Mouse (Mus musculus) testis, postnatal 10 days (tissue): ENCODE results near the gene Tgoln1.
A peak's percentile ranks its signal among the peaks of the same experiment; 100 is the strongest.

Source experiments
- DNase-seq: peaks from one replicate; pipeline ENCODE4 v3.0.0; 2021; ENCODE audit warnings: low spot score

Tgoln1 gene

DNA sequence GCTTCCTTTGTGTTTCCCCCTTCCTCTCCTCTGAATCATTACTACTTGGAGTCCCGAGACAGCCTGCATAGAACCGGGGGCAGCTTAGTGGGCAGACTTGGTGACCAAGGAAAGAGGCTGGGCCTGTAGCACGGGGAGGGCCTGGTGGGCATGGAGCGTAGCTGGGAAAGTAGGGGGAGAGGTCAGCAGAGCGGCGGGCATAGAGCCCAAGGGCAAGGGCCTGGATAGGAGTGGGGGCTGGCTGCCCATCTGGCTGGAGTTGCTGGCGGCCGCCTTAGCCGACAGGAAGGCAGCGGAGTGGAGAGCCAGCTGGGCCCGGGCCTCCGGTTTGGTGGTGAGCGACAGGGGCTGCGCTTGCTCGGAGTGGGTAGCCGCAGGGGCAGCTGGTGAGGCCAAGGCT is 10.5 kb upstream of the Tgoln1 start:
- peak; percentile 69 for DNase-seq

DNA sequence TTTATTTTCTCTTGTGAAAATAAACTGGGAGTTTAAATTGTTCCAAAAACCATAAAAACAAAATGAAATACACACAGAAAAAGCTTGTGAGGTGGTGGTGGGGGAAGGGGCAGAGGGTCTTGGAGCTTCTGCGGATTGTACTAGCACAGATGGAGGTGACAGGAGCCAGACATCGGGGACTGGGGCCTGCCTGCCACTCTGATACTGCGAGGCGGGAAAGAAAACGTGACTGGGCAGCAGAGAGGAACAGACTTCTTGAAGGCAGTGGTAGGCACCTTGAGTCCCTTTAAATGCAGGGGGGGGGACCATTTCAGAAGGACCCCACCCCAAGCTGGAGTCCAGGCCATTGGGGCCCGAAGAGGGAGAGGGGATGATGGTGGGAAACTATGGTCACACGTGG is 9.6 kb upstream of the Tgoln1 start:
- DNase-seq: no peak

DNA sequence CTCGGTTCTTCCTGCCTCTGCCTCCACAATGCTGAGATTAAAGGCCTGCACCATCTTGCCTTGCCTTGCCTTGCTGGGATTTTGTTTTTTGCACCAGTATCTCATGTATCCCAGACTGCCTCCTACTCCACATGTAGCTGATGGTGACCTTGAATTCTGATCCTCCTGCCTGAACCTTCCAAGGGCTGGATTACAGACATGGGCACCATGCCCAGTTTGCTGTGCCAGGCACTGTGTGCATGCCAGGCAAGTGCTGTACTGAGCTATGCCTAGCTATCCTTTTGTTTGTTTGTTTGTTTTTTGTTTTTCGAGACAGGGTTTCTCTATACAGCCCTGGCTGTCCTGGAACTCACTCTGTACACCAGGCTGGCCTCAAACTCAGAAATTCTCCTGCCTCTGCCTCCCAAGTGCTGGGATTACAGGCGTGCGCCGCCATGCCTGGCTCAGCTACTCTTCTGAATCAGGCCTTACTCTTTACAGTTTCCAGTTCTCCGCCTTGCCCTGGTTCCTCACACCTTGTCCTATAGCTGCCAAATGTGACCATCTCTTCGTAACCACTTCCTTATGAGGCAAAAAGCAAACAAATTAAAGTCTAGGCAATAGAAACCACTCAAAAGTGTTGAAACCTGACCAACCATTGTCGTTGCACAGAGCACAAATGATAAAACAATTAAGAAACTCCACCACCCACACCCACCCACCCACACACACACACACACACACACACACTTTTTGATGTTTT is 7.0 kb upstream of the Tgoln1 start:
- no peak for DNase-seq

DNA sequence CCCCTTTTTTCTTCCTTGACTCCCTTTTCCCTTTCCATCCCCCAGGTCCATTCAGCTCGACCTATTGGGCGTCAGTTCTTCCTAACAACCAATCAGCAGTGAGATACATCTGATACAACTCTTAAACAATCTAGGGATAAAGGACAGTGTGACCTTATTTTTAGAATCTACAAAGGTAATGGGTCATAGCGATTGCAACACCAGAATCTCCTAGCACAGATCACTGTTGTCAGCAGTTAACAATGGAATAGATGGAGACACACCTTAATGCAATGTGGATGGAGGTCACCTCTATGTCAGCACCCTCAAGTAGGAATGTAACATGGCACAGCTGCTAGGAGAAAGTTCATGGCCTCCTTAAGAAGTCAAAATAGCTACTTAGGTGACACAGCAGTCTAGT is 6.1 kb upstream of the Tgoln1 start:
- DNase-seq: no peak

DNA sequence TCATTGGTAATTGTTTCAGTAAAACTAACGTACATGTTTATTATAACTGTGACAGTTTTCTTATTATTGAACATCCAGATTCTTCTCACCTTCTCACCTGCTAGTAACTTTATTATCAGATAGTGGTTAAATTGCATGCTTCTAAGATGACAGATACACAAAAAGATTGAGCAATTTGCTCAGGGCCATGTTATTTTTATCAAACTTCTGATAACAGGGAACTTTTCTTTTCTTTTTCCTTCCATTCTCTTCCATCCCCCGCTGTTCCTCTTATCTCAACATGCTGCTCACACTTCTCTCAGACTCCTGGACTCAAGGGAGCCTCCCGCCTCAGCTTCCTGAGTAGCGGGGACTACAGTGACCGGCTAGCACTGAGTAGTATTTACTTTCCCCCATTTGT is 4.1 kb upstream of the Tgoln1 start:
- no peak for DNase-seq

DNA sequence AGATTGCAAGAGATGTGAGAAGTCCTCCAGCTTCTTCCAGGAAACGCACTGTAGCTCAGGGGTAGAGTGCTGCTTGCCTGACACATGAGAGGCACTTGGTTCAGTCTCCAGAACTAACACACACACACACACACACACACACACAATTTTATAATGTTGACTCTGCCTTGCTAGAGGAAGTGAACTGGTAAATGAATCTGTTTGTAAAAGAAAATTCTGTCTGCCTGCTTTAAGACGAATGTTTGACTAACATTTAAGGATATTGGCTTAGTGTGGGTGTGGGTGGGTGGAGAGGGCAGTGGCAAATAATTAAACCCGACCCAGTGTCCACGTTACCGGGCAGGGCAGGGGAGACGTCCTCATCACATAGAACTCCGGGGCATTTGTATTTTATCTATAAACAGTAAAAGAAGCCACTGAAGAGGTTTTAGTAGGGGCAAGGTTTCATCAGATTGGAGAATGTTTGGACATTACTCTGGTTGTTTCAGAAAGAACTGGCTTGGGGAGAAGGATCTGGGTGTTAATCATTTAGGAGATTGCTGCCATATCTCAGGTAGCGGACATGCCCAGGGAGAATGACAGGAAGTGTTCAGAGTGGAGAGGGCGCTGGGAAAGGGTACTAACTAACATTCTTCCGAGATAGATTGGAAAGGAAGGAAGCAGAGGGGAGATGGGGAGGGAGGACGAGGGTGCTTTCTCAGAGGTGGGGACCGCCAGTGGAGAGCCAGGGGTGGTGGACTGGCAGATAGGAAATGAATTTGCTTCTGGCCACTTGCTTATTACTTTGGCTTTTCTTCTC is 3.1 kb upstream of the Tgoln1 start:
- DNase-seq: no peak

DNA sequence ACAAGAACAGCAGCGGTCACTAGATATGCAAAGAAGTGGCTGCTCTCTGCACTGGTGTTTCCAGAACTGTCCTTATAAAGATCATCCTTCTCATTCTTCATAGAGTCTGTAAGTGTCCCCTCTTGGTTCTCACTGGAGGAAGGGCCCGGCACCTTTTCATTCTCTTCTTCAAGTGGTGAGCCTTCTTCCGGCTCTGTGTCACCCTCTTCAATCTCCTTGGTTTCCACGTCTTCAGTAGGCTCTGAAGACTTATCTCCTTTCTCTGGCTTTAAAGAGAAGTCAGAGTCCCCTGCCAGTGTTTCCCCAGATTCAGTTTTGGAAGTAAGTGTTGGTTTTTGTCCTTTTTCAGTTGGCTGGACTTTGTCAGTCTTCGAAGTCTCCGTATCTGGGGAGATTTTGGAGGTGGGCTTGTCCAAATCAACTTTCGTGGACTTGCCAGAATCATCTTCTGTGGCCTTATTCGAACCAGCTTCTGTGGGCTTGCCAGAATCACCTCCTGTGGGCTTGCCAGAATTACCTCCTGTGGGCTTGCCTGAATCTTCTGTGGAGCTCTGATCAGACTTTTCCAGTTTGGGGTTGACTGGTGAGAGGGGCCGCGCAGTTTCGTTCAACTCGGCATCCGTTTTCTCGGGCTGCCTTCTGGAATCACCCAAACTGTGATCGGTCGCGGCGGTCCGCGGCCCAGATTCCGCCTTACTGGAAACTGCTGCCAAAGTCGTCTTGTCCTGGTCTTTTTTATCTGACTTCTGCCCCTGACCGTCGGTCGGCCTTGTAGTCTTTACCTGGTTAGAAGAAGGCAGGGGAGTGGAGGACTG is 1.0 kb downstream of the Tgoln1 start:
- no peak for DNase-seq

DNA sequence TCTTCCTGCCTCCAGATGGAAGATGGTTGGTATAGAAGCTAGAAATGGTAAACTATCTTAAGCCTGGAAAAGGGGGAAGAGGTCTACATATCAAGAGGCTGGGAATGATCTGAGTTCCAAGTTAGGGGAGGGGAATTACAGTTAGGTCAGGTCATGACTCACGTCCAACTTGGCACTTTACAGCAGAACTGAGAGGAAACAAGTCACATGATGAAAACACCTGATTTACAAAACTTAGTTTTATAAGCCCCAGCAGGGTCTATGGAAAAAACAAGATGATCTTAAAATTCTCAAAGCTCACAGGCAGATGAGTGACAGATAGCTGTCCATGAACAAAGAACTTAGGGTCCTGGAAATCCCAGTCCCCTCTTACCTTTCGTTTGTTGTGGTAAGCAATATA is 1.6 kb downstream of the Tgoln1 start:
- no peak for DNase-seq

DNA sequence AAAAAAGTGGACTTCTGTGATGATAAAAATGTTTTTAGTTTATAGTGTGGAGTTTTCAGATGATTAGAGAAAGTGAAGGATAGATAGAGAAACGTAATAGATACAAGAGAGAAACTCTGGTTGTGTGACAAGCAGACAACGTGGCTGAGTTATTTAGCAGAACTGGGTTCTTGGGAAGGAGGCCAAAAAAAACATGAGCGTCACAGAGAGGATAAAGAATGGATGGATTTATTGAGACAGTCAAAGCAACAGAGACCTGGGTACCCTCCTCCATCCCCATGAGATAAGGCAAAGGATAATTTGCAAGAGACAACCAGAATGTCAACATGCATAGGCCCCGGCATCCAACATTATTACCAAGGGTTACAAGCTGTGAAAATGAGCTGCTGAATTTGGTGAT is 6.5 kb downstream of the Tgoln1 start:
- DNase-seq: no peak

DNA sequence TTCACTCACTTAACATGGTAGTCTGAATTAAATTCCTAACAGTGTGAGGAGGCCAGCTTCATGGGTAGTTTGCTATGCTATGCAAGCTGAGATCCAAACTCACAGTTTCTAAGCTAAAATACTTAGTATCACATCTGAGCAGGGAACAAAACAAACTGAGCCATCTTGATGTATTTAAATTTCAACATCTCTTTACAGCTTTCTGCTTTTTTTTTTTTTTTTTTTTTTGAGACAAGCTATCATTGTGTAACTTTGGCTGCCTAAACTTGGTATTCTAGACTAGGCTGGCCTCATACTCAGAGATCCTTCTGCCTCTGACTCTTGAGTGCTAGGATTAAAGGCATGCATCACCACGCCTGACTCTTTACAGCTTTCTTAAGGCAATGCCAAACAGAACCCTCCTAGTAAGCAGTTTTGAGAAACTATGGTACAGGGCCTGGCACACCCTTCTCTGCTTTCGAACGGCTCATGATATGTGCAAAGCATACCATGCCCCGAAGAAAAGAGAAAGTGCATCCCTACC is 8.1 kb downstream of the Tgoln1 start:
- no peak for DNase-seq

DNA sequence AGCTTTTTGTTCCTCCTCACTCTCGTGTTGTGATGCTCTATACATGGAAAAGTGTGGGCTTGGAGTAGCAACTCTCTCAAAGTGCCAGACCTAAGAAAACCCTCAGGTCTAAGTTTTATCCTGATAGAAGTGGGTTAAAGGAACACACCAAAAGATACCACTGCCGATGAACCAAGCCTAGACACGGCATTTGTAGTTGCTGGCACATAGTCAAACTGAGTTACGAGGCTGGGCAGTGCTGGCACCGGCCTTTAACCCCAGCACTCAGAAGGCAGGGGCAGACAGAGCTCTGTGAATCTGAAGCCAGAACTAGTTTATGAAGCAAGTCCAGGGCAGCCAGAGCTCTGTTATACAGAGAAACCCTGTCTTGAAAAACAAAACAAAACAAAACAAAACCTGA is 9.1 kb downstream of the Tgoln1 start:
- DNase-seq: no peak

DNA sequence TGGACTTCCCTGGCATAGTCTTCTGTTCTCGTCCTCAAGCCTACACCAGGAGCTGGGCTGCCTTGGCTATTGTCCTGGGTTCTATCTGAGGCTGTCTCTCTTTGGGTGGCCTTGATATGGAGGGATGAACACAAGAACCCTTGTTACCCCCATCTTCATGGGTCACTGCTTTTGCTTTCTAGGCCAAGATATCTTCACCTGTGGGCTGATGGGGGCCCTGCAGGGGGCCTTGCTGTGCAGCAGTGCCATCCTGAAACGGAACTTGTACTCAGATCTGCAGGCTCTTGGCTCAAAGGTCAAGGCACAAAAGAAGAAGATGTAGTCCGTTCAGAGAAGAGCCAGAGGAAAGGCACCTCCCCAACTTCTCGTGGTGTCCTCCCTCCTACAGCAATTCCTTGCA is 9.7 kb downstream of the Tgoln1 start:
- no peak for DNase-seq

DNA sequence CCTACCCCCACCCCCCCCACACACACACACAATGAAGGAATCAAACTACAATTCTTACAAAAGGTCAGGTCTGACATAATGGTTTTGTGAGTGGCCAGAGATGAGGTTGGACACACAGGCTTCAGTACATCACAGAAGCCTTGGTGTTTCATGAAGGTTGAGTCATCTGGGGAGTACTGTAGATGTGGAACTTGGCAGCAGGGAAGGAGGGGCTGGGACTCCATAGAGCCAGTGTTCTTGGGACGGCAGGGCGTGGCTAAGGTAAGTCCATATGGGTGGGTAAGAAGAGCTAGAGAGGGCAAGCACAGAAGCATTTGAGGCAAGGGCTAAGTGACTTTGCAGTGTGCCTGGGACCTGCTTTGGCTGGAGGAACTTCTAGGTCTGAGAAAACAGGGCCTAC is 12.7 kb downstream of the Tgoln1 start:
- no peak for DNase-seq

DNA sequence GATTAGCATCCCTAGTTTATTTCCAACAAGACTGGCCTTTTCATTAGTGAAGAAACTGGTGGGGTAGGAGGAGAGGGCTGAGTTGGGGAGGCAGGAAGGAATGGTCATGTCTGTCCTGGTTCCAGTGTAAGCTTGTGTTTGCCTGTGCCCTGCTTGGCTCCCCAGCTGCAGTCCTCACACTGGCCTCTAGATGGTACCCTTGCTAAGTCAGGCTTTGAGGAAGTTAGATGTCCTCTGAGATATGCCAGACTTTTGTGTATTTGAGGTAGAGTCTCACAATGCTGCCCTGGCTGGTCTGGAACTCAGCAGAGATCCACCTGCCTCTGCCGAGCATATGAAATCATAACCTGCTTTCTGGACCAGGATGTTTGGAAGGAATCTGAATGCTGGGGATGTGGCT is 15.1 kb downstream of the Tgoln1 start:
- peak; percentile 81 for DNase-seq

DNA sequence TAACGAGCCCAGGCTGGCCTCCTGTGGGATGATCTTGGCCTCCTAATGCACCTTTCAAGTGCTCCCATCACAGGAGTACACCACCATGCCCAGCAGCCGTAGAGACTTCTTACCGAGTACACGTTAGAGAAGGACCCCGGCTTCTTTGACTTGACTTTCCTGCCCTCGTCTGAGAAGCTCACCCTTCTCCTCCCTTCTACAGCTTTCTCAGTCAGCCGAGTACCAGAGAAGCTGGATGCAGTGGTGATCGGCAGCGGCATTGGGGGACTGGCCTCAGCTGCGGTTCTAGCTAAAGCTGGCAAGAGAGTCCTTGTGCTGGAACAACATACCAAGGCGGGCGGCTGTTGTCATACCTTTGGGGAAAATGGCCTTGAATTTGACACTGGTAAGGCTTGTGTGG is 16.0 kb downstream of the Tgoln1 start:
- DNase-seq: no peak

DNA sequence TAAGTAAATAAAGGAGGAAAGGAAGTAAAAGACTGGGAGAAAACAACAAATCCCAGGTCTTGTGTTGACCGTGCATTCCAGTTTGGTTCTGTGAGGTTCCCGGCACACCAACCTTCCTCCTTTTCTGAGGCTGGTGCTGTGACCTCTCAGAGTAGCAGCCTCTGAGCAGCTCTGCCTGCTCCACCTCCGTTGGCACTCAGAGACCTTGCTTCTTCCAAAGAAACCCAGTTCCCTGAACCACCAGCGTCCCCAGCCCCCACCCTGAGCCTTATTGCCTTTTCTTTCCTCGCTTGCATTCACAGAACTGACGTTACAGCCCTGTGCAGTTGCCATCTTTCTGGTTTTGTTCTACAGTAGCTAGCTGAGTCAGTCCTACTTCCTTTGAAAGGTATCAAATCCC is 16.6 kb downstream of the Tgoln1 start:
- no peak for DNase-seq

DNA sequence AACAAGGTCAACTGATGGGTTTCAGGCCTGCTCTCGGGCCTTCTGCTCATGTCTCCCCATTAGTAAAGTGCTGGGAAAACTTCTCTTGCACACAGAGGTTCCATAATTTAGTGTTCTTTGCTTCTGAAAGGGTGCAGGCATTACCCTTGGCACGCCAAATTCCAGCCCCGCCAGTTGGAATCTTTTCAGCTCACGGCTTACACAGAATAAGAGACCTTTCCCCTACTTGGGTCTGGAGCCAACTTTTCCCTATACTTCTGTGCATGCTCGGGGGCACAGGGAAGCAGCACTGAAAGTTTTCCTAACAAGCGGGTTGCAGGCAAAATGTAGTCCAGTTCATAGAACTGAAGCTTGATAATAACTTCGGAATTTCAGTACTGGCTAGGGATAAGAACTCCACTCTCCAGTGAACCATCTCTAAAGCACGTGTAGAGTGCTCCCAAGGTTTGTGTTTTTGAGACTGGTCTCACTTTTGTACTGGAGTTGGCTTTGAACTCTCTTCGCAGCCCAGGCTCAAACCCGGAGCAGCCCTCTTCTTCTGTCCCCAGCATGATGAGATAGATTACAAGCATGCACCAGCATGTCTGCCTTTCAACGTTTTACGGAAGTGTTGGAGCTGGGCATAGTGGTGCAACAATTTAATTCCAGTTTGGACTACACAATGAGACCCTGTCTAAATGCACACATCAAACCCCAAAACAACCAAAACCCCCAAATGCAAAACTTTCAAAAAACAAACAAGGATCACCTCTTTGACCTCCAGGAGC is 17.8 kb downstream of the Tgoln1 start:
- DNase-seq: peak; percentile 68

DNA sequence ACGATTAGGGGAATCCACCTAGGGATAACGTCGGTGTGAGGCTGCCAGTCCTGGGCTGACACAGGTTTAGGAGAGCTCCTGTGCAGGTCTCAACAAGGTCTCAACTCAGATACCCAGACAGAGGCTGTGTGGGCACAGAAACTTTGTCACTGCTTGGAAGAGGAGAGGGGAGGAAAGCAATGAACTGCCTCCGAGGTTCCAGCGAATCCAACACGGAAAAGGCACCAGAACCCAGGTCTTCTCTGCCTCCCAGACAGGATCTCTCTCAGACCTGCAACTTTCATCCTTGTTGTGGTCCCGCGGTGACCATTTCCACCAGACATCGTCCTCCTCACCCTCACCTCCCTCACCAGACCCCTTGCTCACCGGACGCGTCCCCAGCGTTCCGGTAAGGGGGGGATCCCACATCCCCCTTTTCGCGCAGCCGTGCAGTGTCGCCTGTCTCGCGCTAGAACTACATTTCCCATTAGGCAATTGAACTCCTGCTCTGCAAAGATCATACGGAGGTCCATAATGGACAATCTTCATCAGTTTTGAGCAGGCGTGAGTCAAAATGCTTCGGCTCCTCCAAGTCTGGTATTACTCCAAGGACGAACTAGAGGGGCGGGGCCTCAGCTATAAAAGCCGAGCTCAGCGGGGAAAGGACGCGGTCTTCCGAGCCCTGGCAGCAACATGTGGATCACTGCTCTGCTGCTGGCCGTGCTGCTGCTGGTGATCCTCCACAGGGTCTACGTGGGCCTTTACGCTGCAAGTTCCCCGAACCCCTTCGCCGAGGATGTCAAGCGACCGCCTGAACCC is 18.6 kb downstream of the Tgoln1 start, which contains the start of the genes Elmod3 and Retsat:
Gene Elmod3 (minus strand): TSS at position 458 of the 798 bp plus-strand sequence.
Gene Retsat (plus strand): TSS at position 520 of the 798 bp plus-strand sequence.
- DNase-seq: peak; percentile 98

DNA sequence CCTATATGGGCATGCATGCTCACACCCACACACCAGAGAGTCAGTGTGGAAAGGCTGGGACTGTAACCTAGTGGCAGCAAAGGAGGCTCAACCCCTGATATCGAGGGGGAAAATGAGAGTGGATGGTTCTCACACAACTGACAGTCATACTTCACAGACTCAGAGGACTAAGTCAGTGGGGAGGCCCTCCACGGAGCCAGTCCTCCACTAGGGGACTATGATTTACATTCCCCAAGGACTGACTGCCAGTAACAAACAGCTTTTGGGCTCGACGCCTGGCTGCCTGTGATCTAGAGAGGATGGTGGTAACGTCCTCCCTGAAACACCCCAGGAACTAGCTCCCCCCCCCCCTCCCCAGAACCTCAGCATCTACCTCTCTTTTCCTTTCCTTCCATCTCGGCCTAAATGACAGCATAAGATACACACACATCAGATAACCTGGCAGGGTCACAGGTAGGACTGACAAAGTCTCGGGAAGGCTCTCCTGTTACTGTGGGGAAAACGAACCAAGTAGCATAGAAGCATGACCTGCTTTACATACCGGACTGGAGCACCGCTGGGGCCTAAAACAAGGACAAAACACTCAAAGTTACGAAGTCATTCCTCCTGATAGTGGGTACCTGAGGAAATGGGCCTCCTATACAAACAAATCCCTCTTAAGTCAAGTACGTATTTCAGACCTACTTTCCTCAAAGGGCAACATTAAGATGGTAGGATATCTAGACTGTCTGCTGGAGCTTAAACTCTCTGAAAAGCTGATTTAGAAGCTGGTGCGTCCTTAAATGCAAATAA is 19.5 kb downstream of the Tgoln1 start:
- DNase-seq: no peak

DNA sequence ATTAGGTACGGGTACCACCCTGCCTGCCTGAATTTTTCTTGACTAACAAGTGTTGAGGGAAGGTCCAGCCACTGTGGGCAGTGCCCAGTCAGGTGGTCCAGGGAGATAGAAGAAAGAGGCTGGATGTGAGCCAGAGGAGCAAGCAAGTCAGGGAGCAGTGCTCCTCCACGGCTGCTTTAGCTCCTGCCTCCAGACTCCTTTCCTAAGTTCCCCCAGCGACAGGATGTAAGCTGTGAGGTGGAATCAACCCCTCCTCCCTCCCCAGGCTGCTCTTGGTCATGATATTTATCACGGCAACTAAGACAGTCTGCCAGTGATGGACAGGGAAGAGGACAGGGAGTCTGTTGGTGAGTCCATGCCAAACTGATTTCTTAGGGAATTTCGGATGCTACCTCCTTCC is 22.9 kb downstream of the Tgoln1 start:
- no peak for DNase-seq
